Mouse (Mus musculus) cerebellum, postnatal 4 days (tissue): ENCODE measurements around the gene Gm11037.
"Not testable (repeated sequence)": the region's sequence is repeated elsewhere in the genome, so short reads cannot be mapped to it uniquely, and the experiment has no call there.

Experiments
- DNase-seq, 2 experiments: peaks; one replicate each; pipeline ENCODE4 v3.0.0; 2022; ENCODE audit warnings: low spot score in 2 of 2, mixed read lengths in 1 of 2

Gm11037 gene

DNA sequence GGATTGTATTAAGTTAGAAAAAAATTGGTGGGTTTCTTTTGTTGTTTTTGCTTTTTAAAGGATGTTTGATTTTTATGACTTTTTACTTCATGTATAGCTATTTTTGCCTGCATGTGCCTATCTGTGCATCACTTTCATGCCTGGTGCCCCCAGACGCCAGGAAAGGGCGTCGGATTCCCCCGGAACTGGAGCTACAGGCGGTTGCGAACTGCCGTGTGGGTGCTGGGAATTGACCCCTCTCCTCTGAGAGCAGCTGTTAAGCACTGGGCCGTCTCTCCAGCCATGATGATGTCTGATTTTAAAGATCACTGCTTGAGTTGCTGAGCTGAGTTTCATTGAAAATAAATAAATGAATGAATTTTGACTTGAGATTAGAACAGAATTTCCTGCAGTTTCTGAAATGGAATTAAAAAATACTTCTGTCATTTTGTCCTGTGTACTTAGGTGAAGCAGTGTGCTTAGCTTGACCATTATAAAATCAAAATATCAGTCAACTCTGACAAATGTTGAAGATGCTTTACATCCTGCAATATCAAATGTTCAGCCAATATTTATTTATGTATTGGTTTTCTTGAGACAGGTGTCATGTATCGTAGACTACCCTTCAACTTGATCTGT is at the start of gene Gm11037:
Gm11037 (plus strand) TSS at position 568 of the 618 bp plus-strand sequence.
- no peak for DNase-seq

DNA sequence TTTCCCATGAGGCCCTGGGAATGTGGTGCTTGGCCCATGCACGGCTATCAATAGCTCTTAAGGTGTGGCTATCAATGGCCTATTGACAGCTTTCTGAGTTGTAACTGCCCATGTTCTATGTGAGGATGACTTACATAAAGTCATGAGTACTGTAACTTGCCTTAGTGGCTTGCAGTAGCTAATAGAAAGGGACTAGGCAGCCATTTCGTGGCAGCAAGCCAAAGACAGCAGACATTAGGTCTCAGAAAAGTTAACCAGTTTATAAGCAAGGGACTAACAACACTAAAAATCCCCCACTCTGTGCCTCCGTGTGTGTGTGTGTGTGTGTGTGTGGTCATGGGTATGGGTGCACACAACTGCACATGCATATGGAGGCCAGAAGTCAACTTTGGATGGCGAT is 49.1 kb upstream of the Gm11037 start:
- DNase-seq = no peak

DNA sequence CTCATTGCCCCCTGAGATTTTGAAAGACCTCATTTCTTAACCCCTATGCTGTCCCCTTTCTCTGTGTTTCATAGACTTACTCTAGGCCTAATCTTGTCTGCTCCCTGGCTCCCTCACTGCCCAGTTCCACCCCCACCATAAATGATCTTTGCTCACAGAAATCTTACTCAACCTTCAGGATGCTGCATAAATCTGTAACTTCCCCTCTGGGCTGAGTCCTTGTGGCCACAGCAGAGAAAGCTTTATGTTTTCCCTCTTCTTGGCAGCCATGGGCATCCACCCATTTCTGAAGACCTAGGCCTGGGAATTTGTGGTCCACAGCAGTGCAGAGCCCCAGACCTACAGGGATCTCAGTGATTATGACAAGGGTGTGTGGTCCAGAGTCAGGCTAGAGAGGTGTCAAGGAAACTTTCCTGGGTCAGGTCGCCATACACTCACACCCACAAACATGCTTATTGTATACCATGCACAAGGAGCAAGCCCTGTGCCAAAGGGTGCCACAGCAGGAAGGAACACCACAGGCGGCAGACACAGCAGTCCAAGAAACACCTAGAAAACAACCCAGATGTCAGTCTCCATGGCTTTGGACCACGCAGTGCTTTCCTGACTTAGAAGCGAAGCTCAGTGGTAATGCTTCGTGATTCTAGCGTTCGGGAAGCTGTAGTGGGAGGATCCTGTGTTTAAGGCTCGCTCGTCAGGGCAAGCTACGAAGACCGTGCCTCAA is 46.5 kb upstream of the Gm11037 start, which contains the start of gene Siglec1:
Siglec1 (minus strand) TSS at position 99 of the 724 bp plus-strand sequence.
- DNase-seq = no peak

DNA sequence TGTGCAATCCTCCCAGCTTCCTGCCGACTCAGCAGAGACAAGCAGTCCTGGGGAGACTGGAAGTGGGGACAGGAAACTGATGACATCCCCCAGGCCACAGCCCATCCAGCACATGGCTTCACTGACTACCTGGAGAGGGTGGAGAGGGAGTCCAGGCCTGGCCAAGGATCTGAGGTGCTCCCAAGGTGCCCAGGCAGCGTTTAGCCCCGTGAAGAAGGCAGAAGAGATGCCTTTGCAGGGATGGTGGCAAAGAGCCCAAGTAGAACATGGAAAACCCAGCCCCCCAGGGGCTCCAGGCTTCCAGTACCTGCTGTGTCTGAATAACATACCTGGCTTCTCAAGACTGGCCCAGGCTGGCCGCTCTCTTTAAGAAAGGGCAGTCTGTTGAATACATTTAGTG is 44.7 kb upstream of the Gm11037 start:
- DNase-seq = no peak

DNA sequence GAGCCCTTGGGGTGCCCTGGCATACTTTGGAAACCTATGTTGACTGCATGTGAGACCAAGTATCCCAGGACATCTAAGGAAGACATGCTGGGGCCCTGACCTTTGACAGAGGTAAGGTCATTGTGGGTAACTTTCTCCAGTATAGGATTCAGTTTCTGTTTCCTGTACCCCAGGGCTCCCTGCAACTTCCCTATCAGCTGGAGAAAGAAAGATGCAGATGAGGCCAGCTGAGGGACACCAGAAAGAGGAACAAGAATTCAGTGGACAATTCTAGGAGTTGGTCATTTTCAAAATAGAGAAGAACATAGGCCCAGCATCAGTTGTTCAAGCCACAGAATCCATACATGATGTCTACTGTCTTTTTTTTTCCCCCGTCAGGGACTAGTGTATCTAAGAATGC is 43.7 kb upstream of the Gm11037 start:
- DNase-seq = no peak

DNA sequence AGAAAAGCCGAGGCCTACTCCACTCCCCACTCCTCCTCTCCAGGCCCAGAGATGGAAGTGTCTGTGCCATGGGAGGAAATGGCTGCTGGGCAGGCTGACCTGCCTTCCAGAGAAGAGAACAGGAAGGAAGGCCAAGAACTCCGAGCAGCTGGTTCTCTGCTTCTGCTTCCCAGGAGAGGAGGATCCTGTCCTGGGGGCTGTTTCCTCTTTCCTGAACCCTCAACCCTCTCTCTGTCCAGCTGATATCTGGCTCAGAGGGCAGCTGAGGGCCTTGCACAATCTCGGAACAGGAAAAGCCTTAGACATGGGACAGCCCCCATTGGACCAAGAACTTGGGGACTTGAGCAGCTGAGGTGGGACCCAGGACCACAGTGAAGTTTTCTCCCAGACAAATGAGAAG is 42.4 kb upstream of the Gm11037 start:
- no peak for DNase-seq

DNA sequence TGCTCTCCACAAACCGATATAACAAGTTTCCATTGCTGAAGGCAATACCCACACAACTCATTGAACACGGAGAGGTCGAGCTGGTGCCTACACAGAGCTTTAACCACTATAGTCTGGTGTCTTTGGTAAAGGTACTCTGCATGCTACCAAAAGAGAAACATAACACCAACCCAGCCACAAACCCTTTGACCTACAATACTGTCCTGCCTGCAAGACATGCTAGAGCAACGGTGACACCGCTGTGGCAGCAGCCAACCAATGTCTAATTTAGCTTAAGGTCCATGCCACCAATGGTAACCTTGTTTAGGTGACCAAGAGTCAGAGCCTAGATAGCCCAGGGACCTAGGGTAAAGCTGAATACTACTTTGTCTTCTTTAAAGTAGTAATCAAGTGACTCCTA is 39.7 kb upstream of the Gm11037 start:
- DNase-seq = no peak

DNA sequence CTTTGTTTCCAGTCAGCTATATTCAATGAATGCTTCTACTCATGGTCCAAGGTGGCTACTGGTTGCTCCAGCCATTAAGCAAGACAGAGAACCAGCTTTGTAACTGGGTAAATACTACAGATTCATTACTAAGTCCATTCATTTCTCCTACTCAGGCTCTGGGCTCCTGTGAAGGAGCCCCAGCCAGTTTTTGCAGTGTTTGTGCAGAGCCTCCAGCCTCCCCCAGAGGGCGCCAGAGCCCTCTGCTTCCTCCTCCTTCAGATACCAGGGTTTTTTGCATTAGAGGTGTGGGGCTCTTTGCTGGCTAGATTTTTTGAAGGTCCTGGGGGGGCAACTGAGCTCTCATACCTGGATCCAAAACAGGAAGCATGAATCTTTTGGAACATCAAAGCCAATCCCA is 38.5 kb upstream of the Gm11037 start:
- peak; percentile 54 to 77 for DNase-seq

DNA sequence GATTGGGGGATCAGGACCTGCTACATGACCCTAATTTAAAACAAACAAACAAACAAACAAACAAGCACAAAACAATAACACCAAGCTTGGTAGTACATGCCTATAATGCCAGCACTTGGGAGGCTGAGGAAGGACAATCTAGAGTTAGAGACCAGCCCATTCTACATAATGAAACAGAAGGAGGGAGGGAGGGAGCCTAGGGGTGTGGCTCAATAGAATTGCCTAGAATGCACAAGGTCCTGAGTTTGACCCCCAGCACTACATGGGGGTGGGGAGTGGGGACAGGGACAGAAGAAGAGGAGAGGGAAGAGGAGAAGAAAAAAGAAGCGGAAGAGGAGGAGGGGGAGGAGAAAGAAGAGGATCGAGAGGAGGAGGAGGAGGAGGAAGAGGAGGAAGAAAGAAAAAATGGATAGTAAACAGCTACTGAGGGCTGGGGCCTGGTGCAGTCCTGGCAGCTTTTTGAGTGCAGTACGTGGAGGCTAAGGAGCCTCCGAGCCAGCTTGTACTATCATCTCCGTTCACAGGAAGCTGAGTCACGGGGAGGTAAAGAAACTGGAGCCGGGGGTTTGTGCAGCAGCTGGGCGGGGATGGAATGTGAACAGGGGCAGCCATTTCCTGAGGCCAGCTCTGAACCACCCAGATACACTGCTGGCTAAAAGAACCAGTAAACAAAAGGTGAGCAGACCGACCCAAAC is 37.0 kb upstream of the Gm11037 start:
- DNase-seq = no peak

DNA sequence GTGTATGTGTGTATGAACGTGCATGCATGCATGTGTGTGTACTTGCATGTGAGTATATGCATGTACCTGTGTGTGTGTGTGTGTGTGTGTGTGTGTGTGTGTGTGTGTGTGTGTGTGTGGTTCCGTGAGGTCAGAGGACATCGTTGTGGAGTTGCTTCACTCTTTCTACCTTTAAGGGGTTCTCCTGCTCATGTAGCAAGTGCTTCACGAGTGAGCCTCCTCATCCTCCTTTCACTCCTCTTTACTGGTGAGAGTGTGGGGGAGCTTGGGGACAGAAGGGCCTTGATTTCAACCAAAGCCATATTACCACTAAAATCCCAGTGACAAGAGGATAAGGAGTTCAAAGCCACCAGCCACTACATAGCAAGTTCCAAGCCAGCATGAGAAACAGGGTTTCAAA is 36.2 kb upstream of the Gm11037 start:
- no peak for DNase-seq

DNA sequence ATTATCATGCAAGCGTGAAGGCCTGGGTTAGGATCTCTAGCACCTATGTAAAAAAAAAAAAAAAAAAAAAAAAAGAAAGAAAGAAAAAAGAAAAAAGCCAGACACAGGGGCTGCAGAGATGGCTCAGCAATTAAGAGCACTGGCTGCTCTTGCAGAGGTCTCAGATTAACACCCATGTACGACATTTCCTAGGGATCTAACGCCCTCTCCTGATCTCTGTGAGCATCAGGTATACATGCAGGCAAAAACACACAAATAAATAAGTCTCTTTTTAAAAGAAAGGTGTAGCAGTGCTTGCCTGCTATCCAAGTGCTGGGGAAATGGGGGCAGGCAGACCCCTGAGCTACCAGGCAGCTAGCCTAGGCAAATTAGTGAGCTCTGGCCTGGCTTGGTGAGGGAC is 31.8 kb upstream of the Gm11037 start:
- DNase-seq = no peak

DNA sequence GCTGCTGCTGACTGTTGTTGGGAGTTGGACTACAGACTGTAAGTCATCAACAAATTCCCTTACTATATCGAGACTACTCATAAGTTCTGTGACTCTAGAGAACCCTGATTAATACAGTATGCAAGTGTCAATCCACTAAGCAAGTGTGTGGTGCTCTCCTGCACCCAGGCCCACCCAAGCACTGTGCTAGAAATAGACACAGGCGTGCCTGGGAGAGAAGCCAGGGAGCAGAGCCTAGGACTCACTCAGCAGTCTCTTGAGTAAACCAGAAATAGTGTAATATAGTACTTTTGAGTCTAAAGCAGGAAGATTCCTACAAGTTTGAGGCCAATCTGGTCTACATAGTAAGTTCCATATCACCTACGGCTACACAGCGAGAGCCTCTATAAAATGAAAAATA is 29.3 kb upstream of the Gm11037 start:
- DNase-seq = no peak

DNA sequence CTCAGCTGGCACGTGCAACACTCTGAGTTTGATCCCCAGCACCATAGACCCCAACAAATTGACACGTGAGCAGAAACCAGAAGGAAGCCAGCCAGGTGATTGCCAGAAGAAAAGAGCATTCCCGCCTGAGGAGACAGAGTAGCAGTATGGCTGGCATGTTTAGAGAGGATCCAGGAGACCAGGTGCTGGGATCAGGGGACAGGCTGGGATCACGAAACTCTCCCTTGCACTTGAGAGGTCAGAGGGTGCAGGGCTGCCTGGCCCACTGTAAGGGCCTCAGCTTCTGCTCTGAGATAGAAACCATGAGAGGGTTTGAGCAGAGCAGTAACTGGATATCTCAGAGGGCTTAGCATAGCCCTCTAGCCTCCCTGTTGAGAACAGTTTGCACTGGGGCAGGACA is 28.2 kb upstream of the Gm11037 start:
- not testable (repeated sequence) for DNase-seq

DNA sequence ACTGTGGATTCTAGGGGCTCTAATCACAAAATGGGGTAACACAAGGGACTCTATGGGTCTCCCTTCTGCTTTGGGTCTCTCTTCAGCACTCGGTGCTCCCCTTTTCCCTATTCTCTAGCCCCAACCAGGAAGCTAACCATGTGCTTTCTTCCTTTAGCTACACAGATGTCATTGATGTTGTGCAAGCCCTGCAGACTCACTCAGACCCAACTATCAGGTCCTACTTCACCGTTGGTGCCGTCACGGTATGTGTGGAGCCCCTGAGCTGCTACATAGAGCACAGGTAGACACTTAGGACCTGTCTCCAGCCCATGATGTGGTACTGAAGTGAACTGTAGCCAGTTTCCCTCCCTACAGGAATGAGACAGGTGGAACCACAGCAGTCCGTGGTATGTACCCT is 27.3 kb upstream of the Gm11037 start:
- DNase-seq = no peak

DNA sequence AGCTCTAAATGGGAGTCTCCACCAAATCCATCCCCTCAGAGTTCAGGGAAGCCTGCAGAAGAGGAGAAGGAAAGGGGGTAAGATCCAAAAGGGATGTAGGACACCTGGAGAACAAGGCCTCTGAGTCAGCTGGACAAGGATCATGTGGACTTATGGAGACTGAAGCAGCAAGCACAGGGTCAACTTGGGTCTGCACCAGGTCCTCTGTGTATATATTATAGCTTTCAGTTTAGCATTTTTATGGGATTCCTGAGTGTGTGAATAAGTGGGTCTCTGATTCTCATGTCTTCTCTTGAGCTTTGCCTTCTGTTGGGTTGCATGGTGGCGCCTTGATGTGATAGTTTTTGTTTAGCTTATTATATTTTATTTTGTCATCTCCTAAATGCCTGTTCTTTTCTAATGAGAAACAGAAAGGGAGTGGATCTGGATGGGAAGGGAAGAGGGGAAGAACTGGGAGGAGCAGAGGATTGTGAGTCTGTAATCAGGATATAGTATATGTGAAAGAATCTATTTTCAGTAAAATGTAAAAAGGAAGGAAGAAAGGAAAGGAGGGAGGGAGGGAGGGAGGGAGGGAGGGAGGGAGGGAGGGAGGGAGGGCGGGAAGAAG is 14.2 kb upstream of the Gm11037 start:
- DNase-seq = no peak

DNA sequence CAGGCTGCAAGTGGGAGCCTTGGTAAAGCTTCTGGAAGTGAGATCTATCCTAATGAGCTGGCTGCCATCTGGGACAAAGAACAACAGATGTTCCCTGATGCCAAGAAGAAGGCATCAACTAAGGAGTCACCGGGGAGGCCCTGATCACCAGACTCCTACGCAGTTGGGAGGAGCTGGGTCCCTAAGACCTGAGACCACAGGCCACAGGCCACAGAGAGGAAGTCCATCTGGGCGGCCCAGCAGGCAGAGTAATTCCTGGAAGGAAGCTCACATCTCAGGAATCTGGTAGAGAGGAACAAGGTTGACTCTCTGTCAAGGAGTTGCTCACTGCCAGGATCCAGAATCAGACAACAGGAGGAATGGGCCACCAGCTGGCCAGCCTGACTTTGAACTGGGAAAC is 9.1 kb upstream of the Gm11037 start:
- DNase-seq = no peak

DNA sequence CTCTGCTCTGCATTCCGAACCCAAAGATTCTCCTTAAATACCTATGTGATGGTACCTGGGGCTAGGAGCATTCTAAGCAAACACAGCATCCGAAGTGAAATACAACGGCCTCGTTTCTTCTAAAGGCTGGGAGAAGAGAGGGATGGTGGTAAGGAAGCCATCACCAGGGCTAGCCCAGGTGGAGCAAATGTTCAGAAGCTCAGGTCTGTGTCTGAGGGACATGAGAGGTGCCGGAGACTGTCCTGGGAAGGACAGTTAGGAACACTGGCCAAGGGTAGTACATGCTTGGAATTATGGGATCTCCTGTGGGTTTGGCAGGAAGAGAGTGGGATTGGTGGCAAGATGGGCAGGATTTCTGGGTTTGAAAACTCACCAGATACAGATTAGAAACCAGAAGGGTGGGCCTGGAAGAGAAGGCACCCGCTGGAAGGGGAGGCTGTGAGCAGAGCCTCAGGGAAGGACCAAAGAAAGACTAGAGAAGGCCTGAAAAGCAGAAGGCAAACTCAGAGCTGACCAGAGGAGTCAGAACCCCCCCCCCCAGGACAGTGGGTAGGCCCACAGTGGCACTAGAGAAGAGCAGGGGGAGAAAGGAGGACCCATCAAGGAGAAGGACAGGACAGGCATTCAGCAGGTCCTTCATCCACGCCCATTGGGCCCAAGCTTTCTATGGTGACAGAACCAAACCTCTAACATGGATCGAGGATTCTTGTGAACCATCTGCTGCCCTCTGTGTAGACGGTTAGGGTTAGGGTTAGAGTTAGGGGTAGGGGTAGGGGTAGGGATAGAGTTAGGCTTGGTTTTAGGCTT is 7.9 kb upstream of the Gm11037 start:
- DNase-seq = no peak

DNA sequence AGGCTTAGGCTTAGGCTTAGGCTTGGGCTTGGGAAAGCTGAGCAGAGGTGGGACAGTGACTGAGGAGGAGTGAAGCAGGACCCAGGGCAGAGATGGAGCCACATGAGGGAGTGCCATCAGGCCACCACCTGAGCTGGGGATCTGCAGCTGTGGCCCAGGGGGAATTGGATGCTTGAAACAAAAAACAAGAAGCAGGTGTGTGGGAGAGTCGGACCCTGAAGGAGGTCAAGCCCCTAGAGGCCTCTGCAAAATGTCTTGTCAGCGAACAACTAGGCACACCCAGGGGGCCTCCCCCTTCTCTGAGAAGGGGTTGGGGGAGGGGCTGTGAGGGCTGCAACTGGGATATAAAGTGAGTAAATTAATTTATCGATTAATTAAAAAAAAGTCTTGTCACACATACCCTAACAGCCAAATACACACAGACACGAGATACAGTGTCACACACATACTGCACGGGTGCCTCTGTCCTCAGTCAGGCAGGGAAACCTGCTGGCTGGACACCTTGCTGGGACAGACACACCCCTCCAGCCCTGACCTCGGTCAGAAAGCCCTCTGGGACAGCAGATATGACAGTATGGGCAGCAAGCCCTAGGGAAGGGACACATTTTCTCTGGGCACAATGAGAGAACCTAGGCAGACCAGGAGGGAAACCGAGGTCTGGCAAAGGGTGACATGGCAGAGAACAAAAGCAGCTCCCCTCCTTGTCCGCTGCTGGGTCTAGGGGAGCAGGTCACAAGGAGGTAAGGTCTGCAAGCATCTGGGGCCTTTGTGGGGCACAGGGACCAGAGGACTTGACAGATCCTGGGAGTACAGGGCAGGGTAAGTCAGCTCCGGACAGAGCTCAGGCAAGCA is 7.1 kb upstream of the Gm11037 start:
- DNase-seq = no peak

DNA sequence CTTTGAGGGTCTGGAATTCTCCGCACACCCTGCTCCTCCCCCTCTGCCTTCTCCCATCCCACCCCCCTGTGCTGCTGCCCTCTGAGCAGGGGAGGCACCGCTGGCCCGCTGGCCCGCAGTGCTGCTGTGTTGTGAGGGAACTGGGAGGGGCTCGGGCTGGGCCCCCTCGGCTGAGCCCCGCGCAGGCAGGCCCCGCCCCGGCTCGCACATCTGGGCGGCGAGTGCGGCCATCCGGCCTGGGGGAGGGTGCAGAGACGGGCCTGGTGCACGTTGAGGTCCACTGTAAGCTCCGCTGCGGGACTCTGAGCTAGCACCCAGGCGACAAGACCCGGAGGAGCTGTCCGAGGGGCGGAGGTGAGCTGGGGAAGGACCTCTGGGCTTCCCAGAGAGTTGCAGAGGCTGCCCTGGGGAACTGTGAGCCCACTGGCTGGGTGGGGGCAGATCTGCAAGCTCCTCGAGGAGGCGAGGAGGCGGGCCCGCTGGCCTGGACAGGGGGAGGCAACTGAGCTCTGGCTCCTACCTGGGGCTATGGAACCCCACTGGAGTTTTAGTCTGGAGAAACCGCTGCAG is 6.1 kb upstream of the Gm11037 start, which contains the start of gene Hspa12b:
Hspa12b (plus strand) TSS at position 120 of the 570 bp plus-strand sequence.
- DNase-seq = no peak

DNA sequence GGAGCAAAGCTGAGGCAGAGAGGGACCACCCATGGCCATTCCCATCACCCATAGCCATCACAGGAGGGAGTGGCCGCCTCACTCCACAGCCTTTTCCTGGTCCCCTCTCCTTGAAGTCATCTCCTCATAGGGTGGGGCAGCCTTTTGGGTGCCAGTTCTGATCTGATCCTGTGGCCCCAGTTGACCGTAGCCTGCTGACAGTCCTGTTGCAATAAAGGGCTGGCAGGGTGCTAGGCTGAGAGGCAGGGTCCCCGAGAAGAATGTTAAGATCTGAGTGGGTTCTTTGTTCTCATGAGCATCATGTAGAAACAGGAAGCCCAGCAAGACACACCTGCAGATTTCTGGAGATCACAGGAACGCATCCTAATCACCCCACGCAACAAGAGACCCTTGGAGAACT is 5.1 kb upstream of the Gm11037 start:
- DNase-seq = no peak
